21 mouse cellular contexts compared by ENCODE assay signal in genomic region chr19:37307826-37308545, GRCm38 (mm10). TPM values are rescaled to one million over a fixed set of nuclear protein-coding genes. Genes with fewer than 3 reads are reported as not detected.
DNase-seq lines count a peak whose midpoint lies in the region; ATAC-seq and TF ChIP-seq lines count a peak whose summit lies in the region.
"Had no signal": no experiment of that assay in that cellular context is flagged by ENCODE, and none has a peak within 500 bp of the region (broad histone marks: within the 10 kb centered on the region; RNA-seq: fewer than 3 reads in every experiment).

No protein-coding gene starts in this region.

- DNase-seq in 416B (ENCODE audit: low read depth), result peak; percentile 33
- DNase-seq in right cerebral cortex, adult 2 months (ENCODE audit: low spot score in 2 of 2), result no peak
- no peak for DNase-seq in ovary, postnatal 36 days (ENCODE audit: low spot score)
- DNase-seq: adrenal gland, adult 8-10 months; adrenal gland, postnatal 36 days; B cell, adult 2 months; cerebellum, adult 11 months; cerebellum, adult 8-10 months; cerebellum, postnatal 14 days; gastrocnemius, postnatal 36 days; heart, postnatal 14 days had no signal

- no peak overlapping the region for H3K4me3 ChIP-seq in bone marrow macrophage, adult 2 months (ENCODE audit: insufficient read depth, low read length)
- H3K4me3 ChIP-seq: embryonic facial prominence, embryonic 13.5 days; heart, embryonic 15.5 days; hindbrain, embryonic 10.5 days; intestine, embryonic 15.5 days had no signal

- peaks cover 18% of the 10 kb centered on the region for H3K4me1 ChIP-seq in bone marrow macrophage, adult 2 months (ENCODE audit: control insufficient read depth, insufficient read depth, low read length)
- H3K4me1 ChIP-seq: embryonic facial prominence, embryonic 13.5 days; heart, embryonic 15.5 days; intestine, embryonic 15.5 days had no signal

- peak; percentile 76 for ATAC-seq in granulocyte monocyte progenitor cell, adult 5-6 weeks (replicated peaks; ENCODE audit: poor library complexity, severe bottlenecking)
- peak; percentile 50; the same call in 1 of the 2 replicates for ATAC-seq in megakaryocyte progenitor cell, adult 5-6 weeks (replicated peaks; ENCODE audit: poor library complexity)
- ATAC-seq: CD4-positive, CD25-positive, alpha-beta regulatory T cell, adult 4 months; forebrain, embryonic 14.5 days; intestine, embryonic 15.5 days had no signal

- H3K27ac ChIP-seq in bone marrow macrophage, adult 2 months (ENCODE audit: insufficient read depth, low read depth, low read length), result peak overlapping the region; percentile 35
- H3K27ac ChIP-seq: embryonic facial prominence, embryonic 13.5 days; heart, embryonic 15.5 days; hindbrain, embryonic 10.5 days; hindbrain, embryonic 14.5 days; intestine, embryonic 15.5 days had no signal

- no peak for TF ChIP-seq CTCF in bone marrow macrophage, adult 2 months (IDR thresholded peaks at IDR 0.05; ENCODE audit: low read depth, low read length)

- TF ChIP-seq POLR2A in bone marrow macrophage, adult 2 months (IDR thresholded peaks at IDR 0.05; ENCODE audit: borderline replicate concordance, low read depth, low read length), result no peak

RNA-seq across cellular contexts. Expression of gene Ide, which starts 29.7 kb away (rescaled TPM):
- 23.3 and 24.8 TPM in 2 replicates for polyA plus RNA-seq in bone marrow macrophage, adult 2 months (2012; ENCODE audit: insufficient read depth, insufficient read length, missing spikeins)
- 108 and 131 TPM in 2 replicates for total RNA-seq in granulocyte monocyte progenitor cell, adult 5-6 weeks (2014; fragmentation: Nextera tagmentation)
- 95.3 and 125 TPM in 2 replicates for total RNA-seq in granulocyte monocyte progenitor cell, adult 5-6 weeks (2017)
- 122 and 144 TPM in 2 replicates for total RNA-seq in megakaryocyte progenitor cell, adult 5-6 weeks (2015)
- total RNA-seq in megakaryocyte progenitor cell, adult 5-6 weeks (2017), result 79.5 and 103 TPM in 2 replicates
